Mouse (Mus musculus) forebrain, embryonic 13.5 days (tissue): ENCODE data around the gene Hist1h3d. TPM values are rescaled to one million over a fixed set of nuclear protein-coding genes. Genes with fewer than 3 reads are reported as not detected.
"Not testable (repeated sequence)": the region's sequence is repeated elsewhere in the genome, so short reads cannot be mapped to it uniquely, and the experiment has no call there.

Experiments
- ATAC-seq: fragments of 200-750 bp; cut with Nextera tagmentation; 2 replicates; pipeline ENCODE4 v1.8.0; 2017
- H3K27ac ChIP-seq: fragments of 300-500 bp; sonication (generic); 2 replicates; pipeline ENCODE4 v1.5.1; 2015; ENCODE audit warnings: inconsistent platforms, mild to moderate bottlenecking, moderate library complexity
- H3K27me3 ChIP-seq: fragments of 300-500 bp; sonication (generic); 2 replicates; pipeline ENCODE4 v1.6.1; 2015; ENCODE audit warnings: mild to moderate bottlenecking, inconsistent platforms
- H3K36me3 ChIP-seq: fragments of 300-500 bp; sonication (generic); 2 replicates; pipeline ENCODE4 v1.6.1; 2015; ENCODE audit warnings: mild to moderate bottlenecking, inconsistent platforms; ENCODE audit not compliant: poor library complexity, severe bottlenecking
- H3K4me1 ChIP-seq: fragments of 300-500 bp; sonication (generic); 2 replicates; pipeline ENCODE4 v1.6.1; 2015; ENCODE audit warnings: inconsistent platforms
- H3K4me2 ChIP-seq: fragments of 300-500 bp; sonication (generic); 2 replicates; pipeline ENCODE4 v1.6.1; 2015; ENCODE audit warnings: inconsistent platforms, mild to moderate bottlenecking, moderate library complexity
- H3K4me3 ChIP-seq: fragments of 300-500 bp; sonication (generic); 2 replicates; pipeline ENCODE4 v1.5.1; 2015; ENCODE audit warnings: mild to moderate bottlenecking, inconsistent platforms
- H3K9ac ChIP-seq: fragments of 300-500 bp; sonication (generic); 2 replicates; pipeline ENCODE4 v1.6.1; 2015; ENCODE audit warnings: mild to moderate bottlenecking, inconsistent platforms
- H3K9me3 ChIP-seq: fragments of 300-500 bp; sonication (generic); replicated peaks from 2 replicates; pipeline ENCODE4 v1.6.1; 2016; ENCODE audit warnings: inconsistent platforms
- WGBS: fragments of 180-500 bp; shearing (Covaris S2); methylation state at CpG from one replicate; pipeline ENCODE4 v1.1.7; 2015; 5-methylcytosine and 5-hydroxymethylcytosine counted together
- polyA plus RNA-seq: library from polyadenylated mRNA; unstranded; fragments of >200 nt; fragmentation: Nextera tagmentation; extraction: Ambion mirVana; gene quantifications from 2 replicates; pipeline ENCODE4 v1.2.1, GENCODE M21; 2015

Hist1h3d gene
- polyA plus RNA-seq, 1 experiment from 2014 or later = 8.8 TPM

GRCm38 (mm10) chr13:23604452-23604851 is 28.9 kb downstream of the Hist1h3d start:
- H3K4me1 ChIP-seq = no peaks in the 10 kb centered on the region
- no peaks in the 10 kb centered on the region for H3K27me3 ChIP-seq
- H3K4me2 ChIP-seq = no peak overlapping the region
- H3K36me3 ChIP-seq = no peaks in the 10 kb centered on the region
- no peak overlapping the region for H3K27ac ChIP-seq
- no peak overlapping the region for H3K4me3 ChIP-seq
- H3K9me3 ChIP-seq = no peaks in the 10 kb centered on the region
- no peak for ATAC-seq
- WGBS = 91% methylated on average over 3 of the region's 3 CpGs
- H3K9ac ChIP-seq = no peak overlapping the region

GRCm38 (mm10) chr13:23605052-23605451 is 29.5 kb downstream of the Hist1h3d start:
- ATAC-seq = no peak
- H3K9ac ChIP-seq = no peak overlapping the region
- H3K4me2 ChIP-seq = no peak overlapping the region
- WGBS = 89% methylated on average over 3 of the region's 3 CpGs
- no peak overlapping the region for H3K27ac ChIP-seq
- no peaks in the 10 kb centered on the region for H3K36me3 ChIP-seq
- no peaks in the 10 kb centered on the region for H3K27me3 ChIP-seq
- no peaks in the 10 kb centered on the region for H3K4me1 ChIP-seq
- no peak overlapping the region for H3K4me3 ChIP-seq
- no peaks in the 10 kb centered on the region for H3K9me3 ChIP-seq

- H3K27me3 ChIP-seq = no peaks in the 10 kb centered on the region
- H3K27ac ChIP-seq = no peak overlapping the region
- no peak for ATAC-seq
- no peaks in the 10 kb centered on the region for H3K9me3 ChIP-seq
- 92% methylated on average over 4 of the region's 4 CpGs for WGBS
- H3K4me2 ChIP-seq = no peak overlapping the region
- H3K4me3 ChIP-seq = no peak overlapping the region
- no peak overlapping the region for H3K9ac ChIP-seq
- H3K4me1 ChIP-seq = no peaks in the 10 kb centered on the region
- no peaks in the 10 kb centered on the region for H3K36me3 ChIP-seq
Observed at GRCm38 (mm10) chr13:23609209-23609608, 33.6 kb downstream of the Hist1h3d start.

GRCm38 (mm10) chr13:23609844-23610243 is 34.3 kb downstream of the Hist1h3d start:
- no peak for ATAC-seq
- no peaks in the 10 kb centered on the region for H3K9me3 ChIP-seq
- H3K4me1 ChIP-seq = no peaks in the 10 kb centered on the region
- no peak overlapping the region for H3K4me2 ChIP-seq
- no peaks in the 10 kb centered on the region for H3K36me3 ChIP-seq
- H3K27ac ChIP-seq = no peak overlapping the region
- H3K9ac ChIP-seq = no peak overlapping the region
- no peaks in the 10 kb centered on the region for H3K27me3 ChIP-seq
- H3K4me3 ChIP-seq = no peak overlapping the region

GRCm38 (mm10) chr13:23610393-23610792 is 34.8 kb downstream of the Hist1h3d start:
- Histone ChIP-seq H3K27me3 (no peaks in the 10 kb centered on the region), H3K36me3 (no peaks in the 10 kb centered on the region), H3K9me3 (no peaks in the 10 kb centered on the region), H3K4me3 (no peak overlapping the region), H3K4me1 (no peaks in the 10 kb centered on the region), H3K27ac (no peak overlapping the region), H3K4me2 (no peak overlapping the region), H3K9ac (no peak overlapping the region)
- WGBS = 60% methylated on average over 2 of the region's 2 CpGs
- ATAC-seq = no peak

GRCm38 (mm10) chr13:23611638-23612037 is 36.1 kb downstream of the Hist1h3d start:
- ATAC-seq = no peak

GRCm38 (mm10) chr13:23620056-23620732 is 44.6 kb downstream of the Hist1h3d start:
- no peaks in the 10 kb centered on the region for H3K9me3 ChIP-seq
- peak overlapping the region; percentile 91 for H3K4me2 ChIP-seq
- no peaks in the 10 kb centered on the region for H3K27me3 ChIP-seq
- WGBS = 45% methylated on average over 12 of the region's 12 CpGs
- peak overlapping the region; percentile 68 for H3K4me3 ChIP-seq
- ATAC-seq = no peak
- H3K4me1 ChIP-seq = peaks cover 21% of the 10 kb centered on the region
- peak overlapping the region; percentile 98 for H3K27ac ChIP-seq
- H3K36me3 ChIP-seq = no peaks in the 10 kb centered on the region
- H3K9ac ChIP-seq = peak overlapping the region; percentile 75

More at GRCm38 (mm10) chr13:23611638-23612037, 36.1 kb downstream of the Hist1h3d start:
- no peaks in the 10 kb centered on the region for H3K4me1 ChIP-seq
- no peaks in the 10 kb centered on the region for H3K36me3 ChIP-seq
- H3K27me3 ChIP-seq = no peaks in the 10 kb centered on the region
- H3K27ac ChIP-seq = no peak overlapping the region
- WGBS = 93% methylated on average over 3 of the region's 3 CpGs
- no peak overlapping the region for H3K4me3 ChIP-seq
- H3K4me2 ChIP-seq = no peak overlapping the region
- no peak overlapping the region for H3K9ac ChIP-seq
- H3K9me3 ChIP-seq = no peaks in the 10 kb centered on the region

- Histone ChIP-seq H3K36me3 (no peaks in the 10 kb centered on the region), H3K4me3 (peak within 1 kb of the TSS; percentile 68), H3K27me3 (no peaks in the 10 kb centered on the region), H3K9ac (peak within 1 kb of the TSS; percentile 97), H3K9me3 (no peaks in the 10 kb centered on the region), H3K27ac (peak within 1 kb of the TSS; percentile 98), H3K4me2 (peak within 1 kb of the TSS; percentile 91), H3K4me1 (peaks cover 21% of the 10 kb centered on the region)
- ATAC-seq = peak; percentile 92
- under 1% methylated on average over 27 of the region's 27 CpGs for WGBS
Observed at GRCm38 (mm10) chr13:23620733-23621531, 45.4 kb downstream of the Hist1h3d start, which contains the start of gene Hist1h2be. Gene Hist1h2be (minus strand): TSS chr13:23621124.

GRCm38 (mm10) chr13:23621532-23622174 is 46.1 kb downstream of the Hist1h3d start:
- no peaks in the 10 kb centered on the region for H3K27me3 ChIP-seq
- H3K9ac ChIP-seq = peak overlapping the region; percentile 97
- H3K4me1 ChIP-seq = peaks cover 21% of the 10 kb centered on the region
- under 1% methylated on average over 18 of the region's 18 CpGs for WGBS
- peak overlapping the region; percentile 68 for H3K4me3 ChIP-seq
- H3K4me2 ChIP-seq = peak overlapping the region; percentile 91
- peak overlapping the region; percentile 98 for H3K27ac ChIP-seq
- ATAC-seq = peak; percentile 87
- H3K9me3 ChIP-seq = no peaks in the 10 kb centered on the region
- H3K36me3 ChIP-seq = no peaks in the 10 kb centered on the region

- Histone ChIP-seq H3K4me1 (peaks cover 21% of the 10 kb centered on the region), H3K4me2 (peak within 1 kb of the TSS; percentile 91), H3K27ac (peak within 1 kb of the TSS; percentile 98), H3K9ac (peak within 1 kb of the TSS; percentile 97), H3K4me3 (peak within 1 kb of the TSS; percentile 68)
- 0% methylated on average over 53 of the region's 53 CpGs for WGBS
- not testable (repeated sequence) for H3K36me3 ChIP-seq, H3K27me3 ChIP-seq, H3K9me3 ChIP-seq
- peak; percentile 91 for ATAC-seq
Observed at GRCm38 (mm10) chr13:23622175-23622671, 46.7 kb downstream of the Hist1h3d start, which contains the start of gene Hist1h1e. Gene Hist1h1e (minus strand): TSS chr13:23622558.

- H3K9me3 ChIP-seq = no peaks in the 10 kb centered on the region
- H3K4me2 ChIP-seq = peak overlapping the region; percentile 91
- WGBS = 25% methylated on average over 7 of the region's 7 CpGs
- peaks cover 21% of the 10 kb centered on the region for H3K4me1 ChIP-seq
- no peaks in the 10 kb centered on the region for H3K36me3 ChIP-seq
- H3K9ac ChIP-seq = peak overlapping the region; percentile 97
- H3K27me3 ChIP-seq = no peaks in the 10 kb centered on the region
- peak overlapping the region; percentile 68 for H3K4me3 ChIP-seq
- no peak for ATAC-seq
- peak overlapping the region; percentile 98 for H3K27ac ChIP-seq
Observed at GRCm38 (mm10) chr13:23622861-23623450, 47.4 kb downstream of the Hist1h3d start.
